Mouse (Mus musculus) induced T-regulatory cell, adult 2 months (primary cell): ENCODE data around the gene Brca1.
"Not testable (repeated sequence)": the region's sequence is repeated elsewhere in the genome, so short reads cannot be mapped to it uniquely, and the experiment has no call there.

ENCODE experiments used
- DNase-seq: peaks from one replicate; pipeline ENCODE4 v3.0.0-alpha.2; 2012; ENCODE audit warnings: low read depth

Gene Brca1

GRCm38 (mm10) chr11:101551751-101552475 is at the start of gene Brca1, which contains the start of gene Nbr1:
Gene Brca1 (minus strand): TSS chr11:101551955.
Gene Nbr1 (plus strand): TSS chr11:101552149.
- peak; percentile 99 for DNase-seq

- DNase-seq: no peak
Observed at GRCm38 (mm10) chr11:101599156-101599555, 47.4 kb upstream of the Brca1 start, which contains the start of gene Gm11634. Gene Gm11634 (minus strand): TSS chr11:101599256.

GRCm38 (mm10) chr11:101589989-101590624 is 38.4 kb upstream of the Brca1 start:
- DNase-seq: no peak

- DNase-seq: peak; percentile 86
Observed at GRCm38 (mm10) chr11:101589444-101589843, 37.7 kb upstream of the Brca1 start.

GRCm38 (mm10) chr11:101588868-101589267 is 37.1 kb upstream of the Brca1 start:
- DNase-seq: no peak

- DNase-seq: no peak
Observed at GRCm38 (mm10) chr11:101587676-101588075, 35.9 kb upstream of the Brca1 start.

GRCm38 (mm10) chr11:101585805-101586204 is 34.0 kb upstream of the Brca1 start:
- DNase-seq: no peak

- DNase-seq: not testable (repeated sequence)
Observed at GRCm38 (mm10) chr11:101585031-101585430, 33.3 kb upstream of the Brca1 start.

GRCm38 (mm10) chr11:101583205-101583604 is 31.4 kb upstream of the Brca1 start:
- no peak for DNase-seq

- peak; percentile 87 for DNase-seq
Observed at GRCm38 (mm10) chr11:101582054-101583035, 30.6 kb upstream of the Brca1 start, which contains the start of gene Tmem106a. Gene Tmem106a (plus strand): TSS chr11:101582242.

- no peak for DNase-seq
Observed at GRCm38 (mm10) chr11:101581081-101581764, 29.5 kb upstream of the Brca1 start.

- peak; percentile 29 for DNase-seq
Observed at GRCm38 (mm10) chr11:101576116-101576515, 24.4 kb upstream of the Brca1 start.

- DNase-seq: no peak
Observed at GRCm38 (mm10) chr11:101568421-101568820, 16.7 kb upstream of the Brca1 start.

- DNase-seq: peak; percentile 90
Observed at GRCm38 (mm10) chr11:101562391-101562790, 10.6 kb upstream of the Brca1 start.

GRCm38 (mm10) chr11:101556954-101557353 is 5.2 kb upstream of the Brca1 start:
- no peak for DNase-seq

GRCm38 (mm10) chr11:101556541-101556940 is 4.8 kb upstream of the Brca1 start:
- DNase-seq: no peak

- DNase-seq: peak; percentile 55
Observed at GRCm38 (mm10) chr11:101553354-101553930, 1.7 kb upstream of the Brca1 start.

- DNase-seq: peak; percentile 99
Observed at GRCm38 (mm10) chr11:101552476-101553300, 933 bp upstream of the Brca1 start.

- DNase-seq: no peak
Observed at GRCm38 (mm10) chr11:101548526-101548925, 3.2 kb downstream of the Brca1 start.

GRCm38 (mm10) chr11:101544132-101544531 is 7.6 kb downstream of the Brca1 start:
- DNase-seq: peak; percentile 43
